Mouse (Mus musculus): ENCODE data around the gene Bach2. TPM values are rescaled to one million over a fixed set of nuclear protein-coding genes. Genes with fewer than 3 reads are reported as not detected.

The Bach2 gene
- polyA plus RNA-seq, 1 experiment from 2014 or later = 37.3 TPM

GRCm38 (mm10) chr4:32587543-32587942, 348.9 kb downstream of the Bach2 start:
- Histone ChIP-seq H3K4me2 (replicated peaks) (no peak overlapping the region), H3K9ac (no peak overlapping the region), H3K9me3 (no peaks in the 10 kb centered on the region), H3K4me3 (no peak overlapping the region), H3K27ac (no peak overlapping the region), H3K4me1 (no peaks in the 10 kb centered on the region), H3K27me3 (replicated peaks) (no peaks in the 10 kb centered on the region), H3K36me3 (no peaks in the 10 kb centered on the region)
- 90% methylated on average over 5 of the region's 5 CpGs for WGBS
- ATAC-seq (ENCODE audit: low FRiP score, low read depth) = no peak

- H3K27me3 ChIP-seq (replicated peaks) = no peaks in the 10 kb centered on the region
- H3K36me3 ChIP-seq = no peaks in the 10 kb centered on the region
- H3K4me3 ChIP-seq = no peak overlapping the region
- WGBS = 93% methylated on average over 6 of the region's 6 CpGs
- no peak overlapping the region for H3K27ac ChIP-seq
- no peaks in the 10 kb centered on the region for H3K9me3 ChIP-seq
- no peaks in the 10 kb centered on the region for H3K4me1 ChIP-seq
- no peak for ATAC-seq (ENCODE audit: low FRiP score, low read depth)
- H3K4me2 ChIP-seq (replicated peaks) = no peak overlapping the region
- H3K9ac ChIP-seq = no peak overlapping the region
These were observed 349.6 kb downstream of the Bach2 start for GRCm38 (mm10) chr4:32588237-32588636.

- 23% methylated on average over 12 of the region's 12 CpGs for WGBS
- Histone ChIP-seq H3K36me3 (no peaks in the 10 kb centered on the region), H3K4me1 (no peaks in the 10 kb centered on the region), H3K4me2 (replicated peaks) (no peak overlapping the region), H3K27me3 (replicated peaks) (no peaks in the 10 kb centered on the region), H3K9ac (no peak overlapping the region), H3K9me3 (no peaks in the 10 kb centered on the region), H3K4me3 (no peak overlapping the region), H3K27ac (no peak overlapping the region)
- ATAC-seq (ENCODE audit: low FRiP score, low read depth) = no peak
These were observed 362.5 kb downstream of the Bach2 start for GRCm38 (mm10) chr4:32601135-32601534.

GRCm38 (mm10) chr4:32602660-32603059, 364.1 kb downstream of the Bach2 start, which contains the start of gene Gja10:
Gene Gja10 (minus strand): TSS chr4:32602760.
- WGBS = 73% methylated on average over 3 of the region's 3 CpGs
- no peak for ATAC-seq (ENCODE audit: low FRiP score, low read depth)
- no peak within 1 kb of the TSS for H3K9ac ChIP-seq
- no peaks in the 10 kb centered on the region for H3K4me1 ChIP-seq
- no peak within 1 kb of the TSS for H3K4me3 ChIP-seq
- H3K27me3 ChIP-seq (replicated peaks) = no peaks in the 10 kb centered on the region
- H3K36me3 ChIP-seq = no peaks in the 10 kb centered on the region
- H3K4me2 ChIP-seq (replicated peaks) = no peak within 1 kb of the TSS
- H3K27ac ChIP-seq = no peak within 1 kb of the TSS
- H3K9me3 ChIP-seq = no peaks in the 10 kb centered on the region

- peak; percentile 99 for ATAC-seq (ENCODE audit: low FRiP score, low read depth)
- Histone ChIP-seq H3K27ac (peak within 1 kb of the TSS; percentile 27; the same call in 1 of the 2 replicates), H3K9ac (peak within 1 kb of the TSS; percentile 84), H3K4me2 (replicated peaks) (peak within 1 kb of the TSS; percentile 78), H3K9me3 (no peaks in the 10 kb centered on the region), H3K4me1 (peaks cover 14% of the 10 kb centered on the region; the same call in 1 of the 2 replicates), H3K27me3 (replicated peaks) (no peaks in the 10 kb centered on the region), H3K36me3 (no peaks in the 10 kb centered on the region), H3K4me3 (peak within 1 kb of the TSS; percentile 95)
- under 1% methylated on average over 67 of the region's 67 CpGs for WGBS
These were observed 376.7 kb downstream of the Bach2 start, which contains the start of gene Casp8ap2 for GRCm38 (mm10) chr4:32615034-32615881. Gene Casp8ap2 (plus strand): TSS chr4:32615451.

GRCm38 (mm10) chr4:32621637-32622036, 383.0 kb downstream of the Bach2 start:
- no peak overlapping the region for H3K4me2 ChIP-seq (replicated peaks)
- H3K36me3 ChIP-seq = peaks cover 11% of the 10 kb centered on the region; the same call in 1 of the 2 replicates
- H3K4me3 ChIP-seq = no peak overlapping the region
- no peaks in the 10 kb centered on the region for H3K9me3 ChIP-seq
- H3K4me1 ChIP-seq = peaks cover 4% of the 10 kb centered on the region; the same call in 1 of the 2 replicates
- no peak overlapping the region for H3K9ac ChIP-seq
- H3K27ac ChIP-seq = no peak overlapping the region
- no peaks in the 10 kb centered on the region for H3K27me3 ChIP-seq (replicated peaks)
- no peak for ATAC-seq (ENCODE audit: low FRiP score, low read depth)
